In the genomic region with DNA sequence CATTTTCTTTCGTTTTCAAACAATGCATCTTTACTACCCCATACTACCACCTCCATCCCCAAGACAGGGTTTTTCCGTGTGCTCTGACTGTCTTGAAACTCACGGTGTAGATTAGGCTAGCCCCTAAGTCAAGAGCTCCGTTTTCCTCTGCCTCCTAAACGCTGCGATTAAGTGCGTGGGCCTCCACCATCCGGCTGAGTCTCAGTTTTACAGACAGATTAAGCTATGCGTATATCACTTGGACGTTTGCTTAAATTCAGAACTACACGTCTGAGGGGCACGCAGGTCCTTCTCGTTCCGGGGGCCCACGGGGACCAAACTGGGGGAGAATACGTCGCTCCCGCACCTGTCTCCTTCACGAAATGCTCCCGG, we compare ENCODE assay signal across 8 mouse cellular contexts. TPM values are rescaled to one million over a fixed set of nuclear protein-coding genes. Genes with fewer than 3 reads are reported as not detected.
DNase-seq lines count a peak whose midpoint lies in the region; ATAC-seq and TF ChIP-seq lines count a peak whose summit lies in the region.

No protein-coding gene starts in this region.

- TF ChIP-seq POLR2A in CH12.LX (IDR thresholded peaks at IDR 0.05; ENCODE audit: low read depth, low read length) = no peak

- in situ Hi-C loops in CH12.LX (cut with MboI; ENCODE audit: low pct_ligation_motif_present, low pct_unique_long_range_greater_than_20kb, low sequenced_read_pairs) = no loop called here

- ATAC-seq in heart, embryonic 12.5 days (ENCODE audit: insufficient number of reproducible peaks, low FRiP score) = no peak
- peak; percentile 9; the same call in 1 of the 2 replicates for ATAC-seq in forebrain, embryonic 15.5 days (replicated peaks)
- ATAC-seq in liver, embryonic 16.5 days (ENCODE audit: low read depth) = no peak
- ATAC-seq in cerebellum, adult (ENCODE audit: insufficient number of reproducible peaks, low FRiP score, low TSS enrichment) = no peak

- peak overlapping the region; percentile 65 for H3K27ac ChIP-seq in heart, embryonic 12.5 days (ENCODE audit: poor library complexity, severe bottlenecking)
- peak overlapping the region; percentile 47 for H3K27ac ChIP-seq in CH12.LX (ENCODE audit: insufficient read depth, low read depth)
- peak overlapping the region; percentile 74 for H3K27ac ChIP-seq in forebrain, embryonic 15.5 days (replicated peaks)
- peak overlapping the region; percentile 71 for H3K27ac ChIP-seq in liver, embryonic 16.5 days (ENCODE audit: low read length)

- TF ChIP-seq RAD21 in CH12.LX (IDR thresholded peaks at IDR 0.05; ENCODE audit: low read depth, low read length) = no peak

- no peak for TF ChIP-seq EP300 in CH12.LX (IDR thresholded peaks at IDR 0.05; ENCODE audit: low read length)

- dilution Hi-C loops in CH12.LX (cut with MboI; ENCODE audit: extremely low pct_ligation_motif_present, extremely low pct_unique_long_range_greater_than_20kb, low sequenced_read_pairs) = no loop called here

- no peaks in the 10 kb centered on the region for H3K9me3 ChIP-seq in heart, embryonic 12.5 days (replicated peaks)
- no peaks in the 10 kb centered on the region for H3K9me3 ChIP-seq in CH12.LX (replicated peaks; ENCODE audit: low read length)
- no peaks in the 10 kb centered on the region for H3K9me3 ChIP-seq in forebrain, embryonic 15.5 days
- no peaks in the 10 kb centered on the region for H3K9me3 ChIP-seq in liver, embryonic 16.5 days (replicated peaks; ENCODE audit: control insufficient read depth, low read length)

- under 1% methylated on average over 20 of the region's 20 CpGs for WGBS in heart, embryonic 12.5 days
- under 1% methylated on average over 20 of the region's 20 CpGs for WGBS in forebrain, embryonic 15.5 days
- under 1% methylated on average over 20 of the region's 20 CpGs for WGBS in liver, embryonic 16.5 days (ENCODE audit: insufficient replicate concordance)

- H3K4me2 ChIP-seq in heart, embryonic 12.5 days = peak overlapping the region; percentile 77
- peak overlapping the region; percentile 81 for H3K4me2 ChIP-seq in CH12.LX (ENCODE audit: insufficient read depth, low read depth, poor library complexity, severe bottlenecking)
- peak overlapping the region; percentile 67 for H3K4me2 ChIP-seq in forebrain, embryonic 15.5 days (replicated peaks)
- peak overlapping the region; percentile 90 for H3K4me2 ChIP-seq in liver, embryonic 16.5 days (ENCODE audit: low read depth, low read length)

- no peak for DNase-seq in heart, adult 8-10 months (ENCODE audit: low spot score)
- DNase-seq in CH12.LX (ENCODE audit: extremely low read depth) = peak; percentile 33
- no peak for DNase-seq in c-Kit-positive CD71-positive TER-119-positive erythroid progenitor cells, embryonic 14.5 days (ENCODE audit: low spot score)
- DNase-seq in gastrocnemius, postnatal 14 days = no peak

- peak overlapping the region; percentile 88 for H3K9ac ChIP-seq in heart, embryonic 12.5 days
- H3K9ac ChIP-seq in CH12.LX (ENCODE audit: insufficient read depth, low read depth) = peak overlapping the region; percentile 92
- H3K9ac ChIP-seq in forebrain, embryonic 15.5 days (replicated peaks) = peak overlapping the region; percentile 79
- H3K9ac ChIP-seq in liver, embryonic 16.5 days (ENCODE audit: low read depth, low read length) = peak overlapping the region; percentile 86

- H3K4me3 ChIP-seq in heart, embryonic 12.5 days = peak overlapping the region; percentile 81
- H3K4me3 ChIP-seq in CH12.LX (replicated peaks in 1 of 3; ENCODE audit: low read depth in 2 of 3, low read length in 2 of 3, poor library complexity in 1 of 3) = peak overlapping the region; percentile 83 to 95 (median 83)
- H3K4me3 ChIP-seq in forebrain, embryonic 15.5 days = peak overlapping the region; percentile 93
- peak overlapping the region; percentile 86 for H3K4me3 ChIP-seq in liver, embryonic 16.5 days (ENCODE audit: low read depth, low read length)

- intact Hi-C loops in gastrocnemius, postnatal 14 days (cut with DNase I; ENCODE audit: low total_unique reads) = loop anchor here (10.0 kb wide), 1 partner anchor 103 kb away; the partner anchor contains the start of gene Unk

- peaks cover 10% of the 10 kb centered on the region; the same call in 1 of the 2 replicates for H3K4me1 ChIP-seq in heart, embryonic 12.5 days (replicated peaks)
- H3K4me1 ChIP-seq in CH12.LX (ENCODE audit: control insufficient read depth in 1 of 2, insufficient read depth in 2 of 2) = peaks cover 21 to 54% of the 10 kb centered on the region in 2 experiments
- H3K4me1 ChIP-seq in forebrain, embryonic 15.5 days = peaks cover 21% of the 10 kb centered on the region
- H3K4me1 ChIP-seq in liver, embryonic 16.5 days (ENCODE audit: control insufficient read depth, low read depth, low read length) = peaks cover 33% of the 10 kb centered on the region

- TF ChIP-seq CTCF in CH12.LX (conservative IDR thresholded peaks at IDR 0.05 in 1 of 2, IDR thresholded peaks at IDR 0.05 in 1 of 2; ENCODE audit: low read depth in 2 of 2, low read length in 2 of 2) = no peak

- peaks cover 46% of the 10 kb centered on the region for H3K36me3 ChIP-seq in heart, embryonic 12.5 days
- H3K36me3 ChIP-seq in CH12.LX (replicated peaks in 1 of 2; ENCODE audit: control insufficient read depth in 1 of 2, insufficient read depth in 1 of 2, low read length in 1 of 2) = peaks cover 39 to 65% of the 10 kb centered on the region in 2 experiments
- peaks cover 24% of the 10 kb centered on the region for H3K36me3 ChIP-seq in forebrain, embryonic 15.5 days
- H3K36me3 ChIP-seq in liver, embryonic 16.5 days (ENCODE audit: control insufficient read depth, insufficient read depth) = no peaks in the 10 kb centered on the region; the same call in 1 of the 2 replicates

- H3K27me3 ChIP-seq in heart, embryonic 12.5 days (replicated peaks) = no peaks in the 10 kb centered on the region
- H3K27me3 ChIP-seq in CH12.LX (replicated peaks) = no peaks in the 10 kb centered on the region
- H3K27me3 ChIP-seq in forebrain, embryonic 15.5 days = no peaks in the 10 kb centered on the region
- no peaks in the 10 kb centered on the region for H3K27me3 ChIP-seq in liver, embryonic 16.5 days (ENCODE audit: control insufficient read depth, insufficient read depth, low read depth, low read length)

- H3K79me2 ChIP-seq in CH12.LX (replicated peaks; ENCODE audit: control insufficient read depth, extremely low read depth, insufficient read depth, poor library complexity, severe bottlenecking) = peaks cover 24% of the 10 kb centered on the region

TF ChIP-seq in CH12.LX, 34 proteins besides CTCF, POLR2A, EP300 and RAD21 (continues in another document):
- no peak for TF ChIP-seq GABPA (IDR thresholded peaks at IDR 0.05; ENCODE audit: insufficient replicate concordance, low read depth, low read length)
- no peak for TF ChIP-seq HCFC1 (IDR thresholded peaks at IDR 0.05; ENCODE audit: low read depth, low read length)

RNA-seq across cellular contexts. Expression of gene Mrpl38, which starts 0.6 kb away (rescaled TPM):
- polyA plus RNA-seq in heart, embryonic 12.5 days (2016; fragmentation: Nextera tagmentation; extraction: Ambion mirVana) = 85.0 and 89.1 TPM in 2 replicates
- 10 to 100 TPM; 60.0 to 66.2 (median 63.9) TPM for total RNA-seq in heart, adult 8-10 months (2022)
- total RNA-seq in CH12.LX (2012; rRNA removed) (157 and 159 TPM in 2 replicates), CH12.LX (2014; rRNA removed) (95.6 and 109 TPM in 2 replicates)
- 171 and 188 TPM in 2 replicates for polyA plus RNA-seq in CH12.LX (2012; ENCODE audit: insufficient read length, low read depth)
- polyA plus RNA-seq in forebrain, embryonic 15.5 days (2015; fragmentation: Nextera tagmentation; extraction: Ambion mirVana) = 77.7 and 78.5 TPM in 2 replicates
- 44.4 and 44.7 TPM in 2 replicates for polyA plus RNA-seq in liver, embryonic 16.5 days (2015; fragmentation: Nextera tagmentation; extraction: Ambion mirVana)
- total RNA-seq in gastrocnemius, postnatal 14 days (2021) = 10 to 100 TPM; 41.8 to 49.5 TPM

RNA-seq across cellular contexts. Expression of gene Trim65, which starts 7.2 kb away (rescaled TPM):
- 4.7 and 4.9 TPM in 2 replicates for polyA plus RNA-seq in heart, embryonic 12.5 days (2016; fragmentation: Nextera tagmentation; extraction: Ambion mirVana)
- 1 to 10 TPM; 6.6 to 8.2 (median 7.6) TPM for total RNA-seq in heart, adult 8-10 months (2022)
- 2.0 and 2.8 TPM in 2 replicates for total RNA-seq in CH12.LX (2012; rRNA removed)
- total RNA-seq in CH12.LX (2014; rRNA removed) = 0.66 and 0.81 TPM in 2 replicates
- 1.1 and 1.4 TPM in 2 replicates for polyA plus RNA-seq in CH12.LX (2012; ENCODE audit: insufficient read length, low read depth)
- polyA plus RNA-seq in forebrain, embryonic 15.5 days (2015; fragmentation: Nextera tagmentation; extraction: Ambion mirVana) = 1.6 and 1.9 TPM in 2 replicates
- 1.2 and 1.5 TPM in 2 replicates for polyA plus RNA-seq in liver, embryonic 16.5 days (2015; fragmentation: Nextera tagmentation; extraction: Ambion mirVana)
- total RNA-seq in gastrocnemius, postnatal 14 days (2021) = 1 to 10 TPM; 3.3 to 3.5 TPM

RNA-seq across cellular contexts. Expression of gene Trim47, which starts 11.1 kb away (rescaled TPM):
- polyA plus RNA-seq in heart, embryonic 12.5 days (2016; fragmentation: Nextera tagmentation; extraction: Ambion mirVana) = 54.8 and 58.2 TPM in 2 replicates
- 10 to 100 TPM; 17.9 to 25.7 (median 22.1) TPM for total RNA-seq in heart, adult 8-10 months (2022)
- total RNA-seq in CH12.LX (2012; rRNA removed) = 0.21 and 0.38 TPM in 2 replicates
- total RNA-seq in CH12.LX (2014; rRNA removed) = 0.21 TPM in 1 of 2 replicates, not detected in the other
- polyA plus RNA-seq in CH12.LX (2012; ENCODE audit: insufficient read length, low read depth) = 0.50 TPM in 1 of 2 replicates, not detected in the other
- 7.0 and 7.7 TPM in 2 replicates for polyA plus RNA-seq in forebrain, embryonic 15.5 days (2015; fragmentation: Nextera tagmentation; extraction: Ambion mirVana)
- 5.1 and 6.2 TPM in 2 replicates for polyA plus RNA-seq in liver, embryonic 16.5 days (2015; fragmentation: Nextera tagmentation; extraction: Ambion mirVana)
- total RNA-seq in gastrocnemius, postnatal 14 days (2021) = 10 to 100 TPM; 21.2 to 21.3 TPM

RNA-seq across cellular contexts. Expression of gene Fbf1, which starts 29.9 kb away (rescaled TPM):
- 37.2 and 37.5 TPM in 2 replicates for polyA plus RNA-seq in heart, embryonic 12.5 days (2016; fragmentation: Nextera tagmentation; extraction: Ambion mirVana)
- 10 to 100 TPM; 14.5 to 16.4 (median 15.2) TPM for total RNA-seq in heart, adult 8-10 months (2022)
- total RNA-seq in CH12.LX (2012; rRNA removed) = 44.8 and 45.5 TPM in 2 replicates
- total RNA-seq in CH12.LX (2014; rRNA removed) = 23.9 and 26.6 TPM in 2 replicates
- polyA plus RNA-seq in CH12.LX (2012; ENCODE audit: insufficient read length, low read depth) = 39.0 and 40.7 TPM in 2 replicates
- 71.4 and 73.5 TPM in 2 replicates for polyA plus RNA-seq in forebrain, embryonic 15.5 days (2015; fragmentation: Nextera tagmentation; extraction: Ambion mirVana)
- polyA plus RNA-seq in liver, embryonic 16.5 days (2015; fragmentation: Nextera tagmentation; extraction: Ambion mirVana) = 5.7 and 6.6 TPM in 2 replicates
- 10 to 100 TPM in 1 of 2 experiments, 1 to 10 TPM in 1; 9.1 to 11.6 TPM for total RNA-seq in gastrocnemius, postnatal 14 days (2021)

RNA-seq across cellular contexts. Expression of gene Wbp2, which starts 51.3 kb away (rescaled TPM):
- 137 and 141 TPM in 2 replicates for polyA plus RNA-seq in heart, embryonic 12.5 days (2016; fragmentation: Nextera tagmentation; extraction: Ambion mirVana)
- 100 to 1,000 TPM; 108 to 126 (median 116) TPM for total RNA-seq in heart, adult 8-10 months (2022)
- 27.1 and 30.7 TPM in 2 replicates for total RNA-seq in CH12.LX (2012; rRNA removed)
- 14.0 and 15.2 TPM in 2 replicates for total RNA-seq in CH12.LX (2014; rRNA removed)
- polyA plus RNA-seq in CH12.LX (2012; ENCODE audit: insufficient read length, low read depth) = 70.8 and 97.1 TPM in 2 replicates
- 138 and 144 TPM in 2 replicates for polyA plus RNA-seq in forebrain, embryonic 15.5 days (2015; fragmentation: Nextera tagmentation; extraction: Ambion mirVana)
- polyA plus RNA-seq in liver, embryonic 16.5 days (2015; fragmentation: Nextera tagmentation; extraction: Ambion mirVana) = 85.2 and 110 TPM in 2 replicates
- total RNA-seq in gastrocnemius, postnatal 14 days (2021) = 10 to 100 TPM; 61.6 to 65.3 TPM
